Mouse (Mus musculus) c-Kit-positive CD71-positive TER-119-positive erythroid progenitor cells, embryonic 14.5 days (primary cell): Measurements from ENCODE around the gene Tmem214.

Experiments
- DNase-seq: peaks from one replicate; pipeline ENCODE4 v3.0.0-alpha.2; 2013; ENCODE audit warnings: low spot score

The Tmem214 gene

DNA sequence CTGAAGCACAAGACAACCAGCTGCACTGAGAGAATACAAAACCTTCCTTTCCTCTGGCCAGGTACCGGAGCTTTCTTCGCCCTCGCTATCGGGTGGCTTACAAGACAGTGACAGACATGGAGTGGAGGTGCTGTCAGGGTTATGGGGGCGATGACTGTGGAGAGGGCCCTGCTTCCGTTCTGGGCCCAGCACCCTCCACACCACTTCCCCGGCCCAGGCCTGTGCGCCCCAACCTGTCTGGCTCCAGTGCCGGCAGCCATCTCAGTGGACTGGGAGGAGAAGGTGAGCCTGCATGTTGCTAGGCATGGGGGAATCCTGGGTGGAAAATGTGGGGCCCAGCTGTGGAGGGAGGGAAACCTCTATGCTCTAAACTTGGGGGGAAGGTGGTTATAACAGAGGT, 47.6 kb downstream of the Tmem214 start:
- DNase-seq, result no peak

DNA sequence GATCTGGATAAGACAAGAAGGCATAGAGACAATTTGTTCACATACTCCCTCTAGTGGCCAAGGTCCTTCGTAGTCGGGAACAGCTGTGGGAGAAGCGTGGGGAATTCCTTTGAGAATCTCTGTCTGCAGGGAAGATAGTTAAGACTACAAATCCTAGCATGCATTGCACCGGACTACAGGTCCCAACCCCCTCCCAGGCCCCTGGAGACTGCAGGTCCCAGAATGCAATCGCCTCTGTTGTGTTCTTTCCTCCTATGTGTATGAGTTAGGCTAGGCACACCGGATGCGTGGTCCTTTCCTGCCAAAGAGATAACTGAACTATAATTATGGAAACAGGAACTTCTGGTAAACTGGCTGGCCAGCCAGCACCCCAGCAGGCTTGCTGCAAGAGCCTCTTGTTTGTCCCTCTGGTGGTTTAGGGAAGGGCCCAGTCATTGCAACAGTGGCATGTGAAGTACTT, 48.2 kb downstream of the Tmem214 start:
- DNase-seq, result peak; percentile 70

DNA sequence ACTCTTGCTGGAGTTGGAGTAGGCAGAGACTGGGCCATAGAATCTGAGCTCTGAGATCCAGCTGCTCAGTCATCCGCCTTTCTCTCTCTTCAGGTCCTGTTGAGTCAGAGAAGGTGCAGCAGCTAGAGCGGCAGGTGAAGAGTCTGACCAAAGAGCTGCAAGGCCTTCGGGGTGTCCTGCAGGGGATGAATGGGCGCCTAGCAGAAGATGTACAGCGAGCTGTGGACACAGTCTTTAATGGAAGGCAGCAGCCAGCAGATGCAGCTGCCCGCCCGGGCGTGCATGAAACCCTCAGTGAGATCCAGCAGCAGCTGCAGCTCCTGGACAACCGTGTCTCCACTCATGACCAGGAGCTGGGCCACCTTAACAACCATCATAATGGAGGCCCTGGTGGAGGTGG, 49.0 kb downstream of the Tmem214 start:
- no peak for DNase-seq

DNA sequence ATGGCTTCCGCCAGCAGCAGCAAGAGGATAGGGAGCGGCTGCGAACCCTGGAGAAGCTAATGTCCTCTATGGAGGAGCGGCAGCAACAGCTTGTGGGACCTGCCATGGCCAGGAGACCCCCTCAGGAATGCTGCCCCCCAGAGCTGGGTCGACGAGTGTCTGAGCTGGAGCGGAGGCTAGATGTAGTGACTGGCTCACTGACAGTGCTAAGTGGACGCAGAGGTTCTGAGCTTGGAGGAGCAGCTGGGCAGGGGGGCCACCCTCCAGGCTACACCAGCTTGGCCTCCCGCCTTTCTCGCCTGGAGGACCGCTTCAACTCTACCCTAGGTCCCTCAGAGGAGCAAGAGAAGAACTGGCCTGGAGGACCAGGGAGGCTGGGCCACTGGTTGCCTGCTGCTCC, 49.5 kb downstream of the Tmem214 start:
- no peak for DNase-seq

DNA sequence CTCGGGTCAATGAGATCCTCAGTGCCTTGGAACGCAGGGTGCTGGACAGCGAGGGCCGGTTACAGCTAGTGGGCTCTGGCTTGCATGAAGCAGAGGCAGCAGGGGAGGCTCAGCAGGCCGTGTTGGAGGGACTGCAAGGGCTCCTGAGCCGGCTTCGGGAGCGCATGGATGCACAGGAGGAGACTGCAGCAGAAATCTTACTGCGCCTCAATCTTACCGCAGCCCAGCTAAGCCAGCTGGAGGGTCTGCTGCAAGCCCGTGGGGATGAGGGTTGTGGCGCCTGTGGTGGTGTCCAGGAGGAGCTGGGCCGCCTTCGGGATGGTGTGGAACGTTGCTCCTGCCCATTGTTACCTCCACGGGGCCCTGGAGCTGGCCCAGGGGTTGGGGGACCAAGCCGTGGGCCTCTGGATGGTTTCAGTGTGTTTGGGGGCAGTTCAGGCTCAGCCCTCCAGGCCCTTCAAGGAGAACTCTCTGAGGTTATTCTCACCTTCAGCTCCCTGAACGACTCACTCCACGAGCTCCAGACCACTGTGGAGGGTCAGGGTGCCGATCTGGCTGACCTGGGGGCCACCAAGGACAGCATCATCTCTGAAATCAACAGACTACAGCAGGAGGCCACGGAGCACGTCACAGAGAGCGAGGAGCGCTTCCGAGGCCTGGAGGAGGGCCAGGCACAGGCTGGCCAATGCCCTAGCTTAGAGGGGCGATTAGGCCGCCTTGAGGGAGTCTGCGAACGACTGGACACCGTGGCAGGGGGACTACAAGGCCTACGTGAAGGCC, 50.3 kb downstream of the Tmem214 start:
- DNase-seq, result no peak

DNA sequence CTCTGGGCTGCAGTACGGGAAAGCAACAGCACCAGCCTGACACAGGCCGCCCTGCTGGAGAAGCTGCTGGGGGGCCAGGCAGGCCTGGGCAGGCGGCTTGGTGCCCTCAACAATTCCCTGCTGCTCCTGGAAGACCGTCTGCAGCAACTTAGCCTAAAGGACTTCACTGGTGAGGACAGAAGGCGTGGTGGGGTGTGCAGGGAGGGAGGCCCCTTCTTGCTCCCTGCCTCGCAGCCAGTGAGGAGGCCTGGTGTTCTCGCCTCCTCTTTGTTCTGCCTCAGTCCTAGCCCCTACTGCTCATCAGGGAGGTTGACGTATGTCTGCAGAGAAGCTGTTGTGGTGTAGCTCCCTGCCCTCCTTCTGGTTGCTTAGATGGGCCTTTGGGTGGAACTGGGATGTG, 50.9 kb downstream of the Tmem214 start:
- no peak for DNase-seq

DNA sequence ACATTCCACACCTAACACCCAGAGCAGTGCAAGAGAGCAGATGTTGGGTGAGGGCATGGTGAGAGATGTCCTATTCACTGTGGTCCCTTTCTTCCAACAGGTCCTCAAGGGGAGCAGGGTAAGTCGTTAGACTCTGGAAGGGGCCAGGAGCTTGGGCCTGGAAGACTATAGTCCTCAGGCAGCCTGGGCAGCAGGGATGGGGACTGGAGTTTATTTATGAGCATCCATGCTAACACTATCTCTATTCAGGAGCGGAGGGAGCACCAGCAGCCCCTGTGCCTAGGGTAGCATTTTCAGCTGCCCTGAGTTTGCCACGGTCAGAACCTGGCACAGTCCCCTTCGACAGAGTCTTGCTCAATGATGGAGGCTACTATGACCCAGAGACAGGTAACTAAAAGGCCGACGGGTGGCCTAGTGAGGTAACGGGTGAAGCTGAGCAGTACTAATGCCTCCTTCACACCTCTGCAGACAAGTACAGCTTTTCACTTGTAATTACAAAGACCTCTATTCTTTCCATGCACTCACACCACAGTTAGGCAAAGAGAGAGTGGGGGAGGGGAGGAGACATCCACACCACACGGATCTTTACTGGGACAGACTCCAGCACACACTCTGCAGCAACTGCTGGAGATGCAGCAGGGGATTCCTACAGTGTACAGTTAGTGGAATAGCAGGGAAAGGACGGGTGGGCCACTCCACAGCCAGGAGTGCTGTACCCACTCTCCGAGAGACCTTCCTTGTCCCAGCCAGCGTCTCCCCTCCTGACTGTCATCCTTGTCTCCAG, 52.2 kb downstream of the Tmem214 start:
- no peak for DNase-seq

DNA sequence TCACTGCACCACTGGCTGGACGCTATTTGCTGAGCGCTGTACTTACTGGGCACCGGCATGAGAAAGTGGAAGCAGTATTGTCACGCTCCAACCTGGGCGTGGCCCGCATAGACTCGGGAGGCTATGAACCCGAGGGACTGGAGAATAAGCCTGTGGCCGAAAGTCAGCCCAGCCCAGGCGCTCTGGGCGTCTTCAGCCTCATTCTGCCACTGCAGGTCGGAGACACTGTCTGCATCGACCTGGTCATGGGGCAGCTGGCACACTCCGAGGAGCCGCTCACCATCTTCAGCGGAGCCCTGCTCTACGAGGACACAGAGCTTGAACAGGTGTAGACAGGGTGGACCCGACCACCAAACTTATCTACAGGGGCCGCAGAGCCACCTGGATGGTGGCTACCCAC, 52.8 kb downstream of the Tmem214 start:
- DNase-seq, result no peak

DNA sequence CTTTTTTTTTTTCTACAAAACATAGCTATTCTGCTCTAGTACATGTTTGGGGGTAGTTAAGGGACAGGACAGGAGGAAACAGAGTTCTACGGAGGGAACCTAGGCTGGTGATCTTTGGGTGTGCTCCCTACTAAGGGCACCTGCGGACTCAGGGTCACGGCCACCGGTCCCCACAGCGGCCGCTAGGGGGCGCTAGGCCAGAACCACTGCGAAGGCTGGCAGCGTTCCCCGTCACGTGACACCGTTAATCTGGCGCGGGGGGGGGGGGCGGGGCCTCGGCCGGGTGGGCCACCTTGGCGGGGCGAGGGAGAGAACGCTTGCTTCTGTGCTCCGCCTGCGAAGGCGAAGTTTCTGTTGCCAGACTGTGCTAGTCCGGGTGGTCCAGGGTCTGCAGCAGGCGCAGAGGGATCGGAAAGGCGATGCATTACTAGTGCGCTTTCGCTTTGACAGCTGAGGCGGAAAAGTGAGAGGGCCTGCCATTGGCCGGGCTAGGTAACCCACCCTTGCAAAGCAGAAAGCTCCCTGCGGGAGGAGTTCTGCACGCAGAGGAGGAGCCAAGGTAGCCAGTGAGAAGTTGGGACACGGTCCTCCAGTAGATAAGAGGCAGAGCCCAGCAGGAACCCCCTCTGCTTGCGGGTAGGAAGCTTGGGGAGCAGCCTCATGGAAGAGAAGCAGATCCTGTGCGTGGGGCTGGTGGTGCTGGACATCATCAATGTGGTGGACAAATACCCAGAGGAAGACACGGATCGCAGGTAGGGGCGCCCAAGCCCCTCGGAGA, 53.6 kb downstream of the Tmem214 start, which contains the start of gene Khk:
Khk (plus strand) TSS at position 176 of the 778 bp plus-strand sequence.
- DNase-seq, result peak; percentile 93

DNA sequence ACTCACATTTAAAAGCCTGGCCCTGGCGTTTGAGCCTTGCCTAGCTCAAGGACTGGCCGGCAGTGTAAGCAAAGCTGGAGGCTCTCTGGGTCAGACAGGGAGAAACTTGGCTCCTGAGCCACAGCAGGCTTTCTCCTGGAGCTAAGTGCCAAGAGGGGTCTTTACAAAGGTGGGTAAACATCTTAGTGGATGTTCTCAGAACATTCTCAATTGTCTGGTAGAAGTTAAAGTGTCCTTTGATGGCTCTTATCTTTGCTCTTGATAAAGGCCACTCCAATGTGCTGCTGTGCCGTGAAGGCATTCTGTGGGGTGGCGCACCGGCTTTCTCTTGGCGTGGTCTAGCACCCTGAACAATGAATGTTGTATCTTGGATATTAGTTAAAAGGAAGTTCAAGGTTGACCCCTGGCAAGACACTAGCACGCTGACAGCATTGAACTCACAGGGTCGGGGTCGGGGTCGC, 54.8 kb downstream of the Tmem214 start:
- no peak for DNase-seq

DNA sequence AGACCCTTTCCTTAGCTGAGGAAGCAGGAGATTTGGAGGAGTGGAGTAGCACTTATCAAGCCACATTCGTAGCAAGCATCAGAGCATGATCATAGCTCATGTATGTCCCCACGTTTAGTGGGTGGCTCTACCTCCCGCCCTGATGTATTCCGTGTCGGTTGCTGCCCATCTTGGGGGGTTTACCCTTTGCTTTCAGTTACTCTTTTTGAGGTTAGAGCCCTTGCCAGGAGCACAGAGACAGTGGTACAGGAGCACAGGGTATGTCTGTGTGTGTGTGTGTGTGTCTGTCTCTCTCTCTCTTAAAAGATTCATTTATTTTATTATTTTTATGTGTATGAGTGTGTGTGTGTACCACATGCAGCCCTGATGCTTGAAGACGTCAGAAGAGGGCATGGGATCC, 55.3 kb downstream of the Tmem214 start:
- no peak for DNase-seq

DNA sequence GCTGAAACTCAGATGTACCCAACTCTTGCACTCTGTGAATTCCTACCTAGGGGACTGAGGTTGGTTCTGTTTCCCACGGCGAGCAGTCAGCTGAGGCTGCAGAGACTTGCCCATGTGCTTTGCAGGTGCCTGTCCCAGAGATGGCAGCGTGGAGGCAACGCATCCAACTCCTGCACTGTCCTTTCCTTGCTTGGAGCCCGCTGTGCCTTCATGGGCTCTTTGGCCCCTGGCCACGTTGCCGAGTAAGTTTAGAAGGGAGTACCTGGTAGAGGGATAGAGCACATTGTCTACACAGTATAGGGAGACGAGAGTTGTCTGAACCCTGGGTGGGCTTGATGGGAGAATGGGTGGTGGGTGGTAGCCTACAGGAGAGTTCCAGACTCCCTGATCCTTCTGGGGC, 56.8 kb downstream of the Tmem214 start:
- DNase-seq, result no peak

DNA sequence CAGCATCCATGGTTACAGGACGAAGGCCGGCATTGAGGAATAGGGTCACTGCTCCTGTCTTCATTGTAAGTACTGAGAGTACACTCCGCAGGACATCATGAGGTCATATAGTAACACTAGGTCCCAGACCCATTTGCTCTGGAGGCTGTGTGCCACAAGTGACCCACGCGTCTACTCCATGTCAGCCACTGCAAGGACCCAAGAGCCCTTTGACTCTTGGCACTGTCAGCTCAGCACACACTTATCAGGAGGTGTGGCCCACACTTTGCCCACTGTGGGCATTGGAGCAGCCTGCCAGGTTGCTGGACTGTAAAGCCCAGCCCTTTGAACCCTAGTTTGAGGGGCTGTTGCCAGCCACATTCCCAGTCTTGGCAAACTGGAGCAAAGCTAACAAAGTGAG, 57.4 kb downstream of the Tmem214 start:
- no peak for DNase-seq

DNA sequence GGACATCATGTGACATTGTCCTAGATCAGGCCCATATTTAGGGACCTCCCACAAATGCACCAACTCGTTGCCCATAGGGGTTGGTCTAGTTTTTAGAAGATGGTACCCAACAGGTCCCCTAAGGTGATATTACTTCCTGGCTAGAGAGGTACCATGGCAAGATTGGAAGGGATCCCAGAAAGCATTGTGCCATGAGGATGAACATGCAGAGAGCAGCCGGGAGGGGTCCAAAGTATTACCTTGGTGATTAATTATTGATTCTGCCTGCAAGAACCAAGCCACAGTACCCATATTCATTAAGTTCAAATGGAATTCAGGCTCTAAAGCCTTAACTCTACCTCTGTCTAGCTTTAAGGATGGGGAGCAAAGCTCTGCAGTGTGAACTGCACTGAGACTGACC, 58.3 kb downstream of the Tmem214 start:
- DNase-seq, result no peak

DNA sequence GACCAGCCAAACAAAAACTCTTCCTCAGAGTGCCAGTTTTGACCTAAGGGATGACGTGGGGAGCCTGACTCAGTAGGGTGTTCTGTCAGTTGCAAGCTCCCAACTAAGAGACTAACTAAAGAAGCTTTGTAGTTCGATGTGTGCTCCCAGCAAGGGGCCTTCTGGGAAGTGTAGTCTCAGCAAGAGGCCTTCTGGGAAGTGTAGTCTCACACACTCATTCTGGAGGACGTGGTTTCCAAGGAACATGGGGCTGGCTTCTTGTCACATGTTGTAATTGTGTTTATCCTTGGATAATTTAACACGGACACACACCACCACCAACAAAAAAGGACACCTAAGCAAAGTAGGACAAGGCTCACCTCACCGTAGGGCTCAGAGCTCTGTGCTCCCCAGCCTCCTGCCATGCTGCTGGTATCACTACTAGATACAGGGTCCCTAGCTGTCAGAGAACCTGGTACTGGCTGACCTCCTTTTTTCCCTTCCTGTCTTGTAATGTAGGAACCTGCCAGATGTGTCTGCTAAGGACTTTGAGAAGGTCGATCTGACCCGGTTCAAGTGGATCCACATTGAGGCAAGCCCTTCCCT, 60.2 kb downstream of the Tmem214 start:
- no peak for DNase-seq
